Mouse (Mus musculus) cortical plate, adult 2 months (tissue): ENCODE measurements at regions not wholly inside any gene's neighbourhood (a gene's known extent, or its start where the extent isn't known, plus 50 kb on each side); places are given as distances from the start of the nearest gene placed in this dataset.

Experiments used
- H3K27ac ChIP-seq: fragments of 200-500 bp; 2 replicates; pipeline ENCODE4 v1.5.1; 2012; ENCODE audit warnings: low read length, control low read depth, inconsistent platforms; ENCODE audit not compliant: insufficient read depth
- H3K4me1 ChIP-seq: fragments of 200-500 bp; 2 replicates; pipeline ENCODE4 v1.6.1; 2011; ENCODE audit warnings: low read length; ENCODE audit not compliant: control insufficient read depth, insufficient read depth
- H3K4me3 ChIP-seq: fragments of 200-500 bp; 2 replicates; pipeline ENCODE4 v1.5.1; 2011; ENCODE audit warnings: mild to moderate bottlenecking, low read length, control low read depth; ENCODE audit not compliant: insufficient read depth
- CTCF ChIP-seq: fragments of 200-500 bp; IDR thresholded peaks from 2 replicates; pipeline ENCODE4 v1.5.1; 2011; ENCODE audit warnings: mild to moderate bottlenecking, control low read depth, low read length; ENCODE audit not compliant: insufficient read depth; ENCODE audit errors: extremely low read depth
- POLR2A ChIP-seq: fragments of 200-500 bp; IDR thresholded peaks from 2 replicates; pipeline ENCODE4 v1.6.1; 2011; ENCODE audit warnings: mild to moderate bottlenecking, low read length, control low read depth; ENCODE audit not compliant: insufficient read depth; ENCODE audit errors: extremely low read depth

DNA sequence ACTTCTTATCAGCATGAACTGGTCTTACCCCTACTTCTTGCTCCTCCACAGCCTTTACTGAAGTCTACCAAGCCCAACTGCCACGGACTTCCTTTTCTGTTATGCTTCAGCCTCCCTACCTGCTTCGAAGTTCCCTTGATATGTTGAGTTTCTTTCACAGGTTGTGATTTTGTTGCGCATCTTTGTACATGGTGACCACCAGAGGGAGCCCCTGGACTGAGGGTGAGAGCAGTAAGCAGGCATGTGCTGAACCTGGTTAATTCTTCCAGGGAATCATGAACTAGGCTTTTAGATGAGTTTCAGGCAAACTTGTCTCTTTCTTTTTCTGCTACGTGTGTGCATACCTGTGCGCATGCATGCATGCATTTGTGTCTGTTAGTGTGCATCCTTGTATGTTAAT is 1141.0 kb downstream of the Slc22a22 start:
- H3K4me3 ChIP-seq, result no peak overlapping the region
- no peaks in the 10 kb centered on the region for H3K4me1 ChIP-seq
- no peak overlapping the region for H3K27ac ChIP-seq
- TF ChIP-seq CTCF (peak; percentile 94), POLR2A (no peak)

GRCm38 (mm10) chr15:56335011-56335410 is 1142.4 kb downstream of the Slc22a22 start:
- TF ChIP-seq POLR2A (no peak), CTCF (no peak)

DNA sequence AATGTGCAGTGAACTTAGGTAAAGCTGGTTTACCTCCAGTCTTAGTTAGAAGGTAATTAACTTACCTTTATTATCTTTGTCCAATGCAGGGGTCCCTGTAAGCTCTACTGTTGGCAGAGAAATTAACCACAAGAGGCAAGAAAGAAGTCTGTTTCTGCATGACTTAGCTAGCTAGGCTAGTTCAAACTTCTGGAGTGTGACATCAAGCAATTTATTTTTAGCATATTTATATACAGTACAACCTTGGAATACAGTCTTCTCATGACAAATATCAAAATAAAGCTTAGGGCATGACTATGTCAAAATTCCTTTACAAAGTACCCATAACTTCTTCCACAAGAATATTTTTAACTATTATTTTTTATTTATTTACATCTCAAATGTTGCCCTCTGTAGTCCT is 1156.9 kb downstream of the Slc22a22 start:
- TF ChIP-seq POLR2A, result no peak
- TF ChIP-seq CTCF, result no peak

More at GRCm38 (mm10) chr15:56335011-56335410, 1142.4 kb downstream of the Slc22a22 start:
- Histone ChIP-seq H3K4me3 (no peak overlapping the region), H3K4me1 (no peaks in the 10 kb centered on the region), H3K27ac (no peak overlapping the region)

GRCm38 (mm10) chr15:56294910-56295438 is 1182.5 kb downstream of the Slc22a22 start:
- no peak overlapping the region for H3K4me3 ChIP-seq
- no peak overlapping the region for H3K27ac ChIP-seq
- H3K4me1 ChIP-seq, result no peaks in the 10 kb centered on the region
- TF ChIP-seq POLR2A, result no peak
- TF ChIP-seq CTCF, result no peak

More for the DNA sequence above, 1156.9 kb downstream of the Slc22a22 start:
- Histone ChIP-seq H3K27ac (no peak overlapping the region), H3K4me3 (no peak overlapping the region), H3K4me1 (no peaks in the 10 kb centered on the region)

GRCm38 (mm10) chr15:56278622-56279301 is 1198.7 kb downstream of the Slc22a22 start:
- TF ChIP-seq CTCF (no peak), POLR2A (no peak)

DNA sequence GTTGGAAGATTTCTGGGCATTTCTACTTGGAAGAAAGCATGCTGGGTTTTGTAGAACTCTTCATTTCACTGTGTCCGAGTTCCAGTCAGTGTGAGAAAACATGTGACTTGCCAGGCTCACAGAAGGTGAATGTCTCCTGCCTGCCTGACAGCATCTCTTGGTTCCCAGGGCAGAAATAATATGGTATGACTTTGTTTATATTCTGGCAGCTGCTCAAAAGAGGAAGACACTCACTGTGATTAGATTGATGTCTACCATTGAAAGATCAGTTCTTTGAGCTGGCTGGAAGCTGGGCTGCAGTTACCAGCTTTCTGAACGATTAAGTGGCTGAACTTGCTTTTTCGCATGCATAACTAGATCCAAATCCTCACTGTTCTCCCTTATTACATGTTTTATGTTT is 1199.4 kb downstream of the Slc22a22 start:
- no peaks in the 10 kb centered on the region for H3K4me1 ChIP-seq
- TF ChIP-seq CTCF, result no peak
- no peak overlapping the region for H3K27ac ChIP-seq
- no peak overlapping the region for H3K4me3 ChIP-seq

More at GRCm38 (mm10) chr15:56278622-56279301, 1198.7 kb downstream of the Slc22a22 start:
- H3K27ac ChIP-seq, result no peak overlapping the region
- H3K4me1 ChIP-seq, result no peaks in the 10 kb centered on the region
- H3K4me3 ChIP-seq, result no peak overlapping the region

- TF ChIP-seq CTCF, result no peak
- TF ChIP-seq POLR2A, result no peak
- Histone ChIP-seq H3K4me1 (no peaks in the 10 kb centered on the region), H3K4me3 (no peak overlapping the region), H3K27ac (no peak overlapping the region)
These were observed 1228.7 kb downstream of the Slc22a22 start for GRCm38 (mm10) chr15:56248731-56249130.

GRCm38 (mm10) chr15:56244004-56244735 is 1233.3 kb downstream of the Slc22a22 start:
- H3K4me1 ChIP-seq, result no peaks in the 10 kb centered on the region
- H3K27ac ChIP-seq, result no peak overlapping the region
- TF ChIP-seq CTCF, result no peak
- TF ChIP-seq POLR2A, result no peak
- H3K4me3 ChIP-seq, result no peak overlapping the region

- no peak for TF ChIP-seq POLR2A
- no peak for TF ChIP-seq CTCF
- no peak overlapping the region for H3K27ac ChIP-seq
- no peak overlapping the region for H3K4me3 ChIP-seq
- H3K4me1 ChIP-seq, result no peaks in the 10 kb centered on the region
These were observed 1274.9 kb downstream of the Slc22a22 start for GRCm38 (mm10) chr15:56202552-56202951.

- H3K27ac ChIP-seq, result no peak overlapping the region
- H3K4me1 ChIP-seq, result no peaks in the 10 kb centered on the region
- TF ChIP-seq CTCF (no peak), POLR2A (no peak)
- H3K4me3 ChIP-seq, result no peak overlapping the region
These were observed 1278.1 kb downstream of the Slc22a22 start for GRCm38 (mm10) chr15:56199336-56199735.
